Mouse (Mus musculus) c-Kit-positive CD71-positive TER-119-positive erythroid progenitor cells, embryonic 14.5 days (primary cell): ENCODE results near the gene Arglu1.

Experiments
- DNase-seq: peaks from one replicate; pipeline ENCODE4 v3.0.0-alpha.2; 2013; ENCODE audit warnings: low spot score

The Arglu1 gene

DNA sequence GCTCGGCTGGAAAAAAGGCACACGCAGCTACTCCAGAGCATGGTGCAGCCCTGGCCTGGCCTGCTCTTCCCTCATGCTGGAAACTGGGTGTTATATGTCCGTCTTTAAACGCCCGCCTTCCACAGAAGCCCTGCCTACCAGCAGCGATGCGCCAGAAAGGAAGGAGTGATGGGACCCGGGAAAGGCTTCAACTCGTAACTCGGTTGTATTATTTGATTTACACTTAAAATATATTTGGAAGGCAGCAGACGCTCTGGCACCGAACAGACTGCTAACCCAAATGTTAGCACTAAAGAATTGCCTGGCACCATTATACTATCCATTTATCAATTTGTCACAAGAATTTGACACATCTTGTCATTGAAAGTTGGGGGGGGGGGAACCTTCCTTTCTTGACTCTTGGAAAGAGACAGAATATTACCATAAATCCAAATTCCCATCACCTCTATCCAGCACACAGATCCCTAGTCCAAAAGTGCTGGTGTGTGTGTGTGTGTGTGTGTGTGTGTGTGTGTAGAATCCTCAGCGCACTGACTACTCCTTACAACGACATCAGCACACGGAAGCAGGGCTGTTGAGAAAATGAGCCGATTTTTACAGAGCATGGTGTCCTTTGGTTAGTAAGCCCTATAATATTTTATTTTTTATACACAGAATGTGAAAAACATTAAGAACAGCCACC is 68.9 kb downstream of the Arglu1 start:
- DNase-seq: no peak

DNA sequence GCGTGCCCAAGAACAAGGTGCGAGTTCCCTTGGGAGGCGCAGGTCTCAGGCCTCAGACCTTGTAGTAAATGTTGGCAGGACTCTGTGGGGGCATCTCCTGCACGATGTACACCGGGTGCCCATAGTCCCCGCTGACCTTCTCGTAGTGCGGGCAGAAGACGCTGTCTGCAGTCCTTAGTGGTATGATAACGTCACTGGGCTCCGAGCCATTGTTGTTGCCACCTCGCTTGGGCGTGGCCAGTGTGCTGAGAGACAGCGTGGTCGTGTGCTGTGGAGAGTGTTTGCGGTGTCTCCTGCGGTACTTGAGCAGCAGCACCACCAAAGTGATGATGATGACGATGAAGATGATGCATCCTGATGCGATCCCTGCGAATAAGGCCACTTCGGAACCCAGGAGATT is 69.8 kb downstream of the Arglu1 start:
- DNase-seq: no peak

DNA sequence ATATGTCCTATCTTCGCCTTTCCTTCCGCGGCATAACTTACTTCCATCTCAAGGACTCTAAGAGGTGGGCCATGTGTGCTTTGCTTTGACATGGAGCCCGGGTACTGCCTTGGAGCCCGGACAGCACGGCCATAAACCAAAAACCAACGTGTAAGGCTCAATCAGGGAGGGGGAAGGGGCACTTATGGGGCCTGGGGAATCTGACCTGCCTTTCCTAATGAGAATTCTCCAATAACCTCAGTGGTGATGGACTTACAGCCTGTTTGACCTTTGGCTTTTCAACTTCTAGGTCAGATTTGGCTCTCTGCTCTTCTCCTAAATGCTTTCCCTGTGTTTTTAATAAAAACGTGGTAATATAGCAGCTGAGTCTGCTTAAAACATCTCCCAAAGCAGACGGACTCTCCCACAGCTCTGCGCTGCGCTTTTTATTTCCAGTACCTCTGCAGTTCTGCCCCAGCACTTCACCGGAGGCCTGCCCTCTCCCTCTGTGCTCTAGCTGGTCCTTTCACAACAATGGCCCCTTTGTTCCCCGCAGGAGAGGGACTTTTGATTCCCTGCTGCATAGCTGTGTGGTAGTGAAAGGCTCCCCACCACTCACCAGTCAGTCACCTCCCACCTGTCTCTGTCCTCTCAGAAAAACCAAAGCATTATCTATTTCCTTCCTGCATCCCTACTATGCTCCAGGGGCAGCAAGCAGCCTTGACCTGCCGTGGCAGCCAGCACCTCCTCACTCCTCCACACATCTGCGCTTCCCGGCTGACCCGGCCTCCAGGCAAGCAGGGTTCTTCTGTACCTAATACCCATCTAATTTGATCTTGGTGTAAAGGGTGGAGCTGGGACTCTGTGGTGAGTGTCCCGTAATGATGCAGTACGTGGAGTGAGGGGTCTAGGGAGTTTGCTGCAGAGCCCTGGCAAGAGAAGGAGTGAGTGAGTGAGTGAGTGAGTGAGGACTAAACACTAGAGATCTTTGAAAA is 70.8 kb downstream of the Arglu1 start:
- no peak for DNase-seq
